Mouse (Mus musculus): ENCODE measurements around the gene Col8a2. TPM values are rescaled to one million over a fixed set of nuclear protein-coding genes. Genes with fewer than 3 reads are reported as not detected.

Col8a2 gene
- polyA plus RNA-seq, 1 experiment from 2014 or later, result 9.9 TPM

DNA sequence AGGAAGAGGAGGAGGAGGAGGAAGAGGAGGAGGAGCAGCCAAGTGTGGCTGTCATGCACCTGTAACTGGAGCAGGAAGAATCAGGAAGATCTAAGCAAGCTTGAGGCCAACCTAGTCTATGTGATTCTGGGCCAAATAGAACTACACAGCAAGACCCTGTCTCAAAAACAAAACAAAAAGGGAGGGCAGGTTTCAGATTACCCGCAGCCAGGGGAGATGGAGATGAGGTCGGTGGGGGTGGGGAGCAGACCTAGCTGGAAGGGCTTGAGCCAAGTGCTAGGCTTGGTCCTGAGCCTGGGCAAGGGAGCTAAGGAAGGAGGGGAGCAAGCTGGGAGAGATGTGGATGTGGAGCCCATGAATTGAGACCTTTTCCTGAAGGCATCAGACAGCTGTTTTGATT lies 20.2 kb downstream of the Col8a2 start:
- Histone ChIP-seq H3K4me3 (replicated peaks; ENCODE audit: low read length) (no peak overlapping the region), H3K36me3 (replicated peaks; ENCODE audit: control insufficient read depth, insufficient read depth) (no peaks in the 10 kb centered on the region), H3K27me3 (ENCODE audit: control insufficient read depth, insufficient read depth, low read length) (peaks cover 18% of the 10 kb centered on the region), H3K9ac (no peak overlapping the region), H3K4me1 (replicated peaks; ENCODE audit: control insufficient read depth, insufficient read depth, low read length) (no peaks in the 10 kb centered on the region), H3K9me3 (ENCODE audit: control insufficient read depth, low read length) (no peaks in the 10 kb centered on the region), H3K27ac (no peak overlapping the region), H3K4me2 (replicated peaks) (no peak overlapping the region)
- 21% methylated on average over 2 of the region's 2 CpGs for WGBS
- no peak for ATAC-seq (ENCODE audit: low FRiP score)
- DNase-seq (ENCODE audit: low spot score), result no peak

DNA sequence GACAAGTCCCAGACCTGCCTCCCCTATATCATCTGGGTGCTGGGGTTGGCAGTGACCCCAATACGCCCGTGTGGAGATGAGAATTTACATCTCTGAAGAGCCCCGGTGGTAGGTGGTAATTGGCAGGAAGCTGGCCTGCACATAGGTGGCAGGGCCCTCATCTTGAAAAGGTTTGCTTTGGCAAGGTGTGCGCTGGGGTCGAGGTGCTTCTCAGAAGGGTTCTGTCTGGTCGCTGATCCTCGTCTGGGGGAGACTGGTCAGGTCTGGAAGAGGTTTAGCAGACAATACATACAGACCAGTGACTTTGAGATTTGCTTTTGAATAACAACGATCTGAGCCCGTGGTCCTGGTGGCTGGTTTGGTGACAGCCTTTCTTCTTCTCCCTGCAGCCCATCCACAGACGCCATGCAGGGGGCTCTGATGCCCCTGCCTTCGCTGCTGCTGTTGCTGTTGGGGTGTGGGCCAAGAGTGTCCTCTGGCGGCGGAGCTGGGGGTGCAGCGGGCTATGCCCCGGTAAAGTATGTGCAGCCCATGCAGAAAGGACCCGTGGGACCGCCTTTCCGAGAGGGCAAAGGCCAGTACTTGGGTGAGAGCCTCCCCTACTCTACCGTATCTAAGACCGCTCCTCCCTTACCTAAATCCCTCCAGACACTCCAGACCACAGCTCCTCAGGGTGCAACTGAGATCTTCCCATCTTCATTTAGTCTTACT lies 22.8 kb downstream of the Col8a2 start:
- Histone ChIP-seq H3K4me2 (replicated peaks) (peak overlapping the region; percentile 47), H3K36me3 (replicated peaks; ENCODE audit: control insufficient read depth, insufficient read depth) (peaks cover 4% of the 10 kb centered on the region), H3K4me3 (replicated peaks; ENCODE audit: low read length) (peak overlapping the region; percentile 14), H3K27me3 (ENCODE audit: control insufficient read depth, insufficient read depth, low read length) (no peaks in the 10 kb centered on the region), H3K4me1 (replicated peaks; ENCODE audit: control insufficient read depth, insufficient read depth, low read length) (0 out of 2 replicates have a peak, but pooled peaks cover under 1% of the 10 kb centered on the region), H3K9ac (0 out of 2 replicates have a peak overlapping the region, but pooled peaks have one; percentile 1), H3K9me3 (ENCODE audit: control insufficient read depth, low read length) (no peaks in the 10 kb centered on the region), H3K27ac (no peak overlapping the region)
- ATAC-seq (ENCODE audit: low FRiP score) (no peak), DNase-seq (ENCODE audit: low spot score) (no peak)
- WGBS, result 18% methylated on average over 20 of the region's 20 CpGs

DNA sequence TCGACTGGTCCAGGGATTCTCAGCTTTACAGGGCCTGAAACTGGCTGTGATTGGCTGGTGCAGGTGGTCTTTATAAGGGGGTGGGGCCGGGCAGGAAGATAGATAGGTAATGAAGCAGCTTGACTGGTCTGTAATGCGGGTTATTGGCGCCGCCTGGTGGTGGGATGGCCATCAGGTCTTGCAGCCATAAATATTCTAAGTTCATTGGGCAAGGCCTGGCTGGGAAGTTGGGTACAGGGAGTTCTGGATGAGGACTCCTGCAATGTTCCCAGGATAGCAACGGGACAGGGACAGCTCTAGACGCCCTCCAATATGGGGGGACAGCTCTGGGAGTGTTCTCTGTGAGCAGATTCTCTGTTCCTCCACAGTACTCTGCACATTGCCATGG lies 23.3 kb downstream of the Col8a2 start:
- Histone ChIP-seq H3K9ac (peak overlapping the region; percentile 1; the same call in 1 of the 2 replicates), H3K9me3 (ENCODE audit: control insufficient read depth, low read length) (no peaks in the 10 kb centered on the region), H3K27ac (no peak overlapping the region), H3K36me3 (replicated peaks; ENCODE audit: control insufficient read depth, insufficient read depth) (peaks cover 9% of the 10 kb centered on the region), H3K4me2 (replicated peaks) (peak overlapping the region; percentile 47), H3K4me1 (replicated peaks; ENCODE audit: control insufficient read depth, insufficient read depth, low read length) (0 out of 2 replicates have a peak, but pooled peaks cover 3% of the 10 kb centered on the region), H3K4me3 (replicated peaks; ENCODE audit: low read length) (peak overlapping the region; percentile 14), H3K27me3 (ENCODE audit: control insufficient read depth, insufficient read depth, low read length) (no peaks in the 10 kb centered on the region)
- 2% methylated on average over 7 of the region's 7 CpGs for WGBS
- DNase-seq (ENCODE audit: low spot score) (peak; percentile 88), ATAC-seq (ENCODE audit: low FRiP score) (peak; percentile 79)

DNA sequence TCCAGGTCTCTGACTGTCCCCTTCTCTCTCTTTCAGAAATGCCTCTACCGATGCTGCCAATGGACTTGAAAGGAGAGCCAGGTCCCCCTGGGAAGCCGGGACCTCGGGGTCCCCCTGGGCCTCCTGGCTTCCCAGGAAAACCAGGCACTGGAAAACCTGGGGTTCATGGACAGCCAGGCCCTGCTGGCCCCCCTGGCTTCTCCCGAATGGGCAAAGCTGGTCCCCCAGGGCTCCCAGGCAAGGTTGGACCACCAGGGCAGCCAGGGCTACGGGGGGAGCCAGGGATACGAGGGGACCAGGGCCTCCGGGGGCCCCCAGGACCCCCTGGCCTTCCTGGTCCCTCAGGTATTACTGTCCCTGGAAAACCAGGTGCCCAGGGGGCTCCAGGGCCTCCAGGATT lies 23.8 kb downstream of the Col8a2 start:
- H3K9me3 ChIP-seq (ENCODE audit: control insufficient read depth, low read length), result no peaks in the 10 kb centered on the region
- DNase-seq (ENCODE audit: low spot score) (no peak), ATAC-seq (ENCODE audit: low FRiP score) (no peak)
- no peak overlapping the region; the same call in 1 of the 2 replicates for H3K9ac ChIP-seq
- H3K4me1 ChIP-seq (replicated peaks; ENCODE audit: control insufficient read depth, insufficient read depth, low read length), result 0 out of 2 replicates have a peak, but pooled peaks cover 3% of the 10 kb centered on the region
- no peak overlapping the region for H3K4me2 ChIP-seq (replicated peaks)
- H3K36me3 ChIP-seq (replicated peaks; ENCODE audit: control insufficient read depth, insufficient read depth), result peaks cover 12% of the 10 kb centered on the region
- no peak overlapping the region for H3K27ac ChIP-seq
- H3K27me3 ChIP-seq (ENCODE audit: control insufficient read depth, insufficient read depth, low read length), result no peaks in the 10 kb centered on the region
- H3K4me3 ChIP-seq (replicated peaks; ENCODE audit: low read length), result no peak overlapping the region
- WGBS, result 83% methylated on average over 7 of the region's 7 CpGs

DNA sequence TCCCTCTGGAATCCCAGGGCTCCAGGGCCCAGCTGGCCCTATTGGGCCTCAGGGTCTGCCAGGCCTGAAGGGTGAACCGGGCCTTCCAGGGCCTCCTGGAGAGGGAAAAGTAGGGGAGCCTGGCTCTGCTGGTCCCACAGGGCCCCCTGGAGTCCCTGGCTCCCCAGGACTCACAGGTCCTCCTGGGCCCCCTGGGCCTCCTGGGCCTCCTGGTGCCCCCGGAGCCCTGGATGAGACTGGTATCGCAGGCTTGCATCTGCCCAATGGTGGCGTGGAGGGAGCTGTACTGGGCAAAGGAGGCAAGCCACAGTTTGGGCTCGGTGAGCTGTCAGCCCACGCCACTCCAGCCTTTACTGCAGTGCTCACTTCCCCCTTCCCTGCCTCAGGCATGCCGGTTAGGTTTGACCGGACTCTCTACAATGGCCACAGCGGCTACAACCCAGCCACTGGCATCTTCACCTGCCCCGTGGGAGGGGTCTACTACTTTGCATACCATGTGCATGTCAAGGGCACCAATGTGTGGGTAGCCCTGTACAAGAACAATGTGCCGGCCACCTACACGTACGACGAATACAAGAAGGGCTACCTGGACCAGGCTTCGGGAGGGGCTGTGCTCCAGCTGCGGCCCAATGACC lies 25.1 kb downstream of the Col8a2 start:
- H3K4me2 ChIP-seq (replicated peaks), result no peak overlapping the region
- no peaks in the 10 kb centered on the region for H3K27me3 ChIP-seq (ENCODE audit: control insufficient read depth, insufficient read depth, low read length)
- no peak overlapping the region for H3K9ac ChIP-seq
- DNase-seq (ENCODE audit: low spot score) (no peak), ATAC-seq (ENCODE audit: low FRiP score) (no peak)
- 90% methylated on average over 16 of the region's 16 CpGs for WGBS
- H3K27ac ChIP-seq, result no peak overlapping the region
- peaks cover 26% of the 10 kb centered on the region for H3K36me3 ChIP-seq (replicated peaks; ENCODE audit: control insufficient read depth, insufficient read depth)
- no peaks in the 10 kb centered on the region for H3K9me3 ChIP-seq (ENCODE audit: control insufficient read depth, low read length)
- H3K4me3 ChIP-seq (replicated peaks; ENCODE audit: low read length), result no peak overlapping the region
- H3K4me1 ChIP-seq (replicated peaks; ENCODE audit: control insufficient read depth, insufficient read depth, low read length), result 0 out of 2 replicates have a peak, but pooled peaks cover 3% of the 10 kb centered on the region

DNA sequence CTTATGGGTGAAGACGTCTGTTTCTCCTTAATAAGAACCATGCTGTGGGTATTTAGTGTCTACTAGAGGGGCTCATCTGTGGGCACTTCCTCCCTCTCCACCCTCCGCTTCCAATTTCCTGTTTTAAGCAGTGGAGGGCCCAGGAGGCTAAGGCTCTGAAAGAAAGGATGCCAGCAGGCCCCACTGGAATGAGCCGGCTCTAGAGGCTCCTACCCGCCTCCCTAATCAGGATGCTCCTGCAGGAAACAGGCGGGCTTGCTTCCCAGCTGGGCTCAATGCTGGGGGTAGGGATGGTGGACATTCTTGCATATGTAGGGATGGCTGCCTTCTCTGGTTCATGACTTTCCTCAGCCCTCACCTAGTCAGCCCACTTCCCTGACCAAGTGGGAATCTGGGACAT lies 26.6 kb downstream of the Col8a2 start:
- ATAC-seq (ENCODE audit: low FRiP score) (no peak), DNase-seq (ENCODE audit: low spot score) (no peak)
- Histone ChIP-seq H3K27me3 (ENCODE audit: control insufficient read depth, insufficient read depth, low read length) (no peaks in the 10 kb centered on the region), H3K4me1 (replicated peaks; ENCODE audit: control insufficient read depth, insufficient read depth, low read length) (0 out of 2 replicates have a peak, but pooled peaks cover 3% of the 10 kb centered on the region), H3K9ac (no peak overlapping the region), H3K36me3 (replicated peaks; ENCODE audit: control insufficient read depth, insufficient read depth) (peaks cover 41% of the 10 kb centered on the region), H3K4me3 (replicated peaks; ENCODE audit: low read length) (no peak overlapping the region), H3K9me3 (ENCODE audit: control insufficient read depth, low read length) (no peaks in the 10 kb centered on the region), H3K27ac (no peak overlapping the region), H3K4me2 (replicated peaks) (no peak overlapping the region)
- WGBS, result 52% methylated on average over 5 of the region's 5 CpGs

DNA sequence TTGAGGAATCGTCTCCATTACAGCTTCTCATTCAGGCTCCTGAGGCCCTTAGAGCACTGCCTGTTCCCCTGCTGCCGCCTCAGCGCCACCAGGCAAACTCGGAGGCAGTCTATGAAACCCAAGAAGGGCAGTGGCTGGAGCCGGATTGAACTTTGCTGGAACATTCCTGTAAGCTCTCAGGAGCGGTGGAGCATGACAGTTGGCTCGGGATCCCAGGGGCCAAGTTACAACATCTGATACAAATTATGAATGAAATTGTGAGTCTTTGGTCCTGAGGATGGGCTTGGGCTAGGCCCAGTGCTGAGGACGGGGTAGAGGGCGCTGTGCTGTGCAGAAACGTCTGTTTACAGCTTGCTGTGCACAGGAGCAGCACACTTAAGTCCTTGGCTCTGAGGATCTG lies 27.8 kb downstream of the Col8a2 start:
- Histone ChIP-seq H3K9me3 (ENCODE audit: control insufficient read depth, low read length) (no peaks in the 10 kb centered on the region), H3K4me2 (replicated peaks) (no peak overlapping the region), H3K27me3 (ENCODE audit: control insufficient read depth, insufficient read depth, low read length) (no peaks in the 10 kb centered on the region), H3K4me3 (replicated peaks; ENCODE audit: low read length) (no peak overlapping the region), H3K4me1 (replicated peaks; ENCODE audit: control insufficient read depth, insufficient read depth, low read length) (0 out of 2 replicates have a peak, but pooled peaks cover 3% of the 10 kb centered on the region), H3K27ac (no peak overlapping the region), H3K9ac (no peak overlapping the region), H3K36me3 (replicated peaks; ENCODE audit: control insufficient read depth, insufficient read depth) (peaks cover 44% of the 10 kb centered on the region)
- ATAC-seq (ENCODE audit: low FRiP score) (no peak), DNase-seq (ENCODE audit: low spot score) (no peak)
- 55% methylated on average over 10 of the region's 10 CpGs for WGBS

DNA sequence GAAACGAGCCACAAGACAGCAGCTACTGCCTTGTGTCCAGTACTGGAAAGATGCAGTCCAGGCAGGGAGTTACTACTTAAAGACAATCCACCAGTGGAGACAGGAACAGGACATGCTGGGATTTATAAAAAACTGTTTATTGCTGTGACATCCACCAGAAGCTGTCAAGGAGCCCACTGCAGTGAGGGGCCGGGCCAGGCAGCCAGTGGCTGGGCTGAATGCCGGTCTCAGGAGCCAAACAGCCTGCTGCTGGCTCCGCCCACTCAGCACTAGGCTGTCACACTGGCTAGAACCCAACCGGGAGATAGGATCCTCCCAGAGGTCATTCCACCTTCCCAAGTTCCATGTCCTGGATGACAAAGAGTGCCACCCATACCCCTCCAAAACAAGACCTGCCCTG lies 29.3 kb downstream of the Col8a2 start:
- Histone ChIP-seq H3K27ac (no peak overlapping the region), H3K9ac (no peak overlapping the region), H3K4me1 (replicated peaks; ENCODE audit: control insufficient read depth, insufficient read depth, low read length) (peaks cover 12% of the 10 kb centered on the region; the same call in 1 of the 2 replicates), H3K9me3 (ENCODE audit: control insufficient read depth, low read length) (no peaks in the 10 kb centered on the region), H3K4me2 (replicated peaks) (no peak overlapping the region), H3K27me3 (ENCODE audit: control insufficient read depth, insufficient read depth, low read length) (no peaks in the 10 kb centered on the region), H3K4me3 (replicated peaks; ENCODE audit: low read length) (no peak overlapping the region), H3K36me3 (replicated peaks; ENCODE audit: control insufficient read depth, insufficient read depth) (peaks cover 44% of the 10 kb centered on the region)
- WGBS, result 44% methylated on average over 5 of the region's 5 CpGs
- ATAC-seq (ENCODE audit: low FRiP score), result no peak
- DNase-seq (ENCODE audit: low spot score), result no peak

DNA sequence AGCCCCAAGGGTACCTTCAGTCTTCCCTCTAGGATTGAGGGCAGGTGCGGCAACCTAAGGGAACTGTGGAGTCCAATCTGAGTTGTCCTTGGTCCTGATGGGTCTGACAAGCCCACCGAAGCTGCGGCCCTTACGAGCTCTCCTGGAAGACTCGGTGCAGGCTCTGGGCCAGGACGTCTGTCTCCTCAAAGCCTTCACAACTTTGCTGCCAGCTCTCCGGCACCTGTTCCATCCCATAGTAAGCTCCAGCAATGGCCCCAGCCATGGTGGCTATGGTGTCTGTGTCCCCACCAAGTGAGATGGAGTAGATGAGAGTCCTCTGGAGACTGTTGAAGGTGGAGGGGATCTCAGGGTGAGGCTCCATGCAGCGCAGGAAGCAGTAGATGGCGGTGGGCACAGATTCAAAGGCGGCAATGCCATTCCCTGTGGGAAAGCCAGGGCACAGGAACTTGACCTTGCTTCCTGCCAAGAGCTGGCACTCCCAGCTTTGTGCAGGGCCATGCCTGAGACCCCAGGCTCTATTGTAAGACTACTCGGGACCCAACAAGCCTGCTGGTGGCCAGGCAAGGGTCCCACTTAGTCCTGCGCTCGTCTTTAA lies 29.9 kb downstream of the Col8a2 start:
- Histone ChIP-seq H3K9ac (no peak overlapping the region), H3K4me2 (replicated peaks) (no peak overlapping the region), H3K36me3 (replicated peaks; ENCODE audit: control insufficient read depth, insufficient read depth) (peaks cover 44% of the 10 kb centered on the region), H3K9me3 (ENCODE audit: control insufficient read depth, low read length) (no peaks in the 10 kb centered on the region), H3K27me3 (ENCODE audit: control insufficient read depth, insufficient read depth, low read length) (no peaks in the 10 kb centered on the region), H3K27ac (no peak overlapping the region), H3K4me1 (replicated peaks; ENCODE audit: control insufficient read depth, insufficient read depth, low read length) (peaks cover 12% of the 10 kb centered on the region; the same call in 1 of the 2 replicates), H3K4me3 (replicated peaks; ENCODE audit: low read length) (no peak overlapping the region)
- 91% methylated on average over 13 of the region's 13 CpGs for WGBS
- no peak for ATAC-seq (ENCODE audit: low FRiP score)
- no peak for DNase-seq (ENCODE audit: low spot score)

Measured in hindbrain, embryonic 14.5 days (tissue).